Mouse (Mus musculus) kidney, embryonic 14.5 days (tissue): Measurements from ENCODE around the gene Cd2bp2. TPM values are rescaled to one million over a fixed set of nuclear protein-coding genes. Genes with fewer than 3 reads are reported as not detected.
A peak's percentile ranks its signal among the peaks of the same experiment; 100 is the strongest.

Experiments
- ATAC-seq: fragments of 200-750 bp; cut with Nextera tagmentation; 2 replicates; pipeline ENCODE4 v1.8.0; 2017; ENCODE audit warnings: moderate number of reproducible peaks, mild to moderate bottlenecking, moderate TSS enrichment, moderate library complexity; ENCODE audit not compliant: low FRiP score, low TSS enrichment
- H3K27ac ChIP-seq: fragments of 300-500 bp; sonication (generic); 2 replicates; pipeline ENCODE4 v1.5.1; 2014; ENCODE audit warnings: low read depth, mild to moderate bottlenecking, low read length, moderate library complexity, mixed read lengths
- H3K27me3 ChIP-seq: fragments of 300-500 bp; sonication (generic); 2 replicates; pipeline ENCODE4 v1.6.1; 2014; ENCODE audit warnings: mild to moderate bottlenecking, low read length; ENCODE audit not compliant: control insufficient read depth, insufficient read depth
- H3K36me3 ChIP-seq: fragments of 300-500 bp; sonication (generic); 2 replicates; pipeline ENCODE4 v1.6.1; 2014; ENCODE audit warnings: low read length, mixed read lengths; ENCODE audit not compliant: control insufficient read depth, insufficient read depth
- H3K4me1 ChIP-seq: fragments of 300-500 bp; sonication (generic); 2 replicates; pipeline ENCODE4 v1.6.1; 2014; ENCODE audit warnings: low read length, mixed read lengths; ENCODE audit not compliant: control insufficient read depth, insufficient read depth
- H3K4me2 ChIP-seq: fragments of 300-500 bp; sonication (generic); replicated peaks from 2 replicates; pipeline ENCODE4 v1.6.1; 2014; ENCODE audit warnings: low read depth, mild to moderate bottlenecking, low read length
- H3K4me3 ChIP-seq: fragments of 300-500 bp; sonication (generic); 2 replicates; pipeline ENCODE4 v1.5.1; 2014; ENCODE audit warnings: mild to moderate bottlenecking, low read length
- H3K9ac ChIP-seq: fragments of 300-500 bp; sonication (generic); 2 replicates; pipeline ENCODE4 v1.6.1; 2014; ENCODE audit warnings: low read depth, mild to moderate bottlenecking, low read length, moderate library complexity
- H3K9me3 ChIP-seq: fragments of 300-500 bp; sonication (generic); 2 replicates; pipeline ENCODE4 v1.6.1; 2016; ENCODE audit warnings: low read length; ENCODE audit not compliant: control insufficient read depth
- WGBS: fragments of 180-500 bp; shearing (Covaris S2); extraction: QIAGEN DNeasy Blood & Tissue Kit; methylation state at CpG from one replicate; pipeline ENCODE4 v1.1.7; 2014; 5-methylcytosine and 5-hydroxymethylcytosine counted together
- polyA plus RNA-seq: library from polyadenylated mRNA; unstranded; fragments of >200 nt; fragmentation: Nextera tagmentation; extraction: Ambion mirVana; gene quantifications from 2 replicates; pipeline ENCODE4 v1.2.1, GENCODE M21; 2014

The Cd2bp2 gene
- polyA plus RNA-seq, 1 experiment from 2014 or later, result 57.6 TPM

DNA sequence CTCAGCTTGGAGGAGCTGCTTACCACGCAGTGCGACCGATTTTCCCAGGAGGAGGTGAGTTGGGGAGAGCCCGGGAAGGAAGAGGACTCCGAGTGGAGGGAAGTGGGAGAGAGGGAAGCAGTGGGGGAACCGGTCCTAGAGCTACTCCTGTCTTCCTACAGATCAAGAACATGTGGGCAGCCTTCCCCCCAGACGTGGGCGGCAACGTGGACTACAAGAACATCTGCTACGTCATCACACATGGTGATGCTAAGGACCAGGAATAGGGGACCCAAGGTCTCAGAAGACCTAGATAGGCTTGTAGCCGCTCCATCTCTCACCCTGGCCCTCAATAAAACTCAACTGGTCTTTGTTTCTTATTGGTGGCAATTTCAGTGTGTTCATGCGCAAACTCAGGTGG is 18.1 kb upstream of the Cd2bp2 start:
- Histone ChIP-seq H3K27ac (no peak overlapping the region), H3K4me1 (0 out of 2 replicates have a peak, but pooled peaks cover 4% of the 10 kb centered on the region), H3K36me3 (no peaks in the 10 kb centered on the region), H3K4me3 (no peak overlapping the region), H3K4me2 (peak overlapping the region; percentile 51), H3K9ac (no peak overlapping the region), H3K9me3 (no peaks in the 10 kb centered on the region), H3K27me3 (no peaks in the 10 kb centered on the region)
- 49% methylated on average over 12 of the region's 12 CpGs for WGBS
- no peak for ATAC-seq

DNA sequence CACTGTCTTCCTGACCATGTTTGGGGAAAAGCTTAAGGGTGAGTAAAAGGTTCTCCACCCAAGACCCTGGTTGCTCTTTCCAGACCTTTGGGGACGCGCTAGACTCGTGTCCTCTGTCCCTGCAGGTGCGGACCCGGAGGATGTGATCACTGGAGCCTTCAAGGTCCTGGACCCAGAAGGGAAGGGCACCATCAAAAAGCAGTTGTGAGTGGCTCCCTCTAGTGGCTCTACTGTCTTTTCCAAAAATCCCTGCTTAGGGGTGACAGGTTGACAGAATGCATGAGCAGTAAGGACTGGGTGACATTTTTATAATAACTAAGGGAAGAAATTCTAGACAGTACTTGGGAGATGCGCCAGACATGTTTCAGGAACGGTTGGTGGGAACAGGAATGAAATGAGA is 17.6 kb upstream of the Cd2bp2 start:
- Histone ChIP-seq H3K36me3 (no peaks in the 10 kb centered on the region), H3K27me3 (no peaks in the 10 kb centered on the region), H3K4me1 (0 out of 2 replicates have a peak, but pooled peaks cover 4% of the 10 kb centered on the region), H3K9me3 (no peaks in the 10 kb centered on the region), H3K9ac (no peak overlapping the region), H3K4me3 (no peak overlapping the region), H3K4me2 (no peak overlapping the region), H3K27ac (no peak overlapping the region)
- no peak for ATAC-seq
- WGBS, result 34% methylated on average over 7 of the region's 7 CpGs

DNA sequence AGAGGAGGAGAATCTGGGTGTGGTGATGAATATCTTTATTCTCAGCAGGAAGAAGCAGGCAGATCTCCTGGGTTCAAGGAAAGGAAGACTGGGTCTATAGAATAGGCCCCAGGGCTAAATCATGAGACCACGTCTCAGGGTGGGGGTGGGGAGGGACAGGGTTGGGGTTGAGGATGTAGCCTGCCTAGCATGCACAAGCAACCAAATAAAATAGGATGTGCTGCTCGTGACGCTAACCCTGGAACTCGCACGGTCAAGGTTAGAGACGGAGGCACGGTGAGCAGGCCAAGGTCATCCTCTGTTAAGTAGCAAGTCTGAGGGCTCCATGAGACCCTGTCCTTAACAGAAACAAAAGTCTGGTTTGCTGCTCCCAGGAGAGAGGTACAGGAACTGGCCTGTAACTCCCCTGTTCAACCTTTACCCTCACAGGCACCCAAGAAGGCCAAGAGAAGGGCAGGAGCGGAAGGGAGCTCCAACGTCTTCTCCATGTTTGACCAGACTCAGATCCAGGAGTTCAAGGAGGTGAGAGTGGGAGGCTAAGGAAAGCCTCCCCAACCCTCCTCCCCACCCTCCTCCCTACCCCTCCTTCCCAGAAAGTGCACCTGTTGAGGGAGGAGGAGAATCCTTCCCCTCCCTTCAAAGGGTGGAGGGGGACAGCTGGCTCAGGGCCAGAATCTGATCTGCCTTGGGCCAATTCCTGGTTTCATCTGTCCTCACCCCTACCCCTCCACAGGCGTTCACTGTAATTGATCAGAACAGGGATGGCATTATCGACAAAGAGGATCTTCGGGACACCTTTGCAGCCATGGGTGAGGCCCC is 16.8 kb upstream of the Cd2bp2 start:
- Histone ChIP-seq H3K4me2 (no peak overlapping the region), H3K9ac (no peak overlapping the region), H3K4me1 (0 out of 2 replicates have a peak, but pooled peaks cover 4% of the 10 kb centered on the region), H3K9me3 (no peaks in the 10 kb centered on the region), H3K4me3 (no peak overlapping the region), H3K36me3 (no peaks in the 10 kb centered on the region), H3K27ac (no peak overlapping the region), H3K27me3 (no peaks in the 10 kb centered on the region)
- no peak for ATAC-seq
- WGBS, result 86% methylated on average over 12 of the region's 12 CpGs

DNA sequence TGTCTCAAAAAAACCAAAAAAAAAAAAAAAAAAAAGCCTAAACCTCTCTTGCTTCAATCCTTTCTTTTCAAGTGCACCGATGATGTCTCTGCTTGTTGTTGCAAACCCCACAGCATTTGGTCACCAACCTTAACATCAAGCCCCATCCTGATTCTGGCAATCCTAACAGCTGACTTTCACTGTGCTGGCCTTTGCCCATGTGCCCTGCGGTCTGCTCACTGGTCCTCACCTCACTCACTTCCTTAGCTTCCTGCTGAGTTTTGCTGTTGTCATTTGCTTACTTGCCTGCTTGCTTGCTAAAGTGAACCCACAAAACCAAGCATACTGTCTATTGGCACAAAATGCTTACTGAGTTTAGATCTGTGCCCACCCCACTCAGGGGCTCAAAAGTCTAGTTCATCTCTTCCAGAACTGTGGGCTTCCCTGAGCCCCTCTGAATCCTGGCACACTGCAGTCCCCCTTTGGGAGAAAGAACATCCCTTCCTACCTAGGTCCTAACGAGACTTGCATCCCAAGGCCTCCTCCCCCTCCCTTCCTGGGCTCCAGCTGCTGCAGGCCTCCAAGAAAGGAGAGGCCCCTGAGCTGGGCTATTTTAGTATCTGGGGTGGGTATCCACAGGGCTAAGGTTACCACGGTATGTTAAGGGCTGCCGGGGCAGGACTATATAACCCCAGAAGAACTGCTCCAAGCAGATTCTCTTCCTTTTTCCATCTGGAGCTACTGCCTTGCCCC is 15.3 kb upstream of the Cd2bp2 start:
- Histone ChIP-seq H3K4me3 (no peak overlapping the region), H3K27ac (no peak overlapping the region), H3K9me3 (no peaks in the 10 kb centered on the region), H3K27me3 (no peaks in the 10 kb centered on the region), H3K9ac (no peak overlapping the region), H3K4me1 (peaks cover 15% of the 10 kb centered on the region), H3K36me3 (no peaks in the 10 kb centered on the region), H3K4me2 (no peak overlapping the region)
- ATAC-seq, result no peak
- WGBS, result 63% methylated on average over 5 of the region's 5 CpGs

DNA sequence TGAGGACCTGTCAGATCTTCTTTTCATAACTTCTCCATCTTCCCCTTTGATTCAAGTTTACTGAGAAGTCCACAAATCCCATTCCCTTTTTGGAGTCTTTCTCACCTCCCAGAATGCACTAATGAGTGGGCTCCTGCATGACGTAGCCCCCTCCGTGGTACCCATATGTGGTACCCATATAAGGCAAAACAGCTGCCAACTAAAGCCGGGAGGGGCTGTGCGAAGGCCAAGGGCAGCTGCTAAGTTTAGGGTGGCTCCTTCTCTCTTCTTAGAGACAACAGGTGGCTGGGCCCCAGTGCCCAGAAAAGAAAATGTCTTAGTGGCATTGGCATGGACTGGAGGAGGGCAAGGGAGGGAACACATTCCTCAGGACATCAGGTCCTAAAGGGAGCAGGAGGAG is 14.4 kb upstream of the Cd2bp2 start:
- WGBS, result 91% methylated on average over 4 of the region's 4 CpGs
- no peak overlapping the region for H3K4me3 ChIP-seq
- H3K36me3 ChIP-seq, result no peaks in the 10 kb centered on the region; the same call in 1 of the 2 replicates
- no peaks in the 10 kb centered on the region for H3K27me3 ChIP-seq
- H3K9ac ChIP-seq, result no peak overlapping the region
- no peaks in the 10 kb centered on the region for H3K9me3 ChIP-seq
- peaks cover 20% of the 10 kb centered on the region for H3K4me1 ChIP-seq
- no peak overlapping the region for H3K27ac ChIP-seq
- no peak overlapping the region for H3K4me2 ChIP-seq
- ATAC-seq, result no peak

DNA sequence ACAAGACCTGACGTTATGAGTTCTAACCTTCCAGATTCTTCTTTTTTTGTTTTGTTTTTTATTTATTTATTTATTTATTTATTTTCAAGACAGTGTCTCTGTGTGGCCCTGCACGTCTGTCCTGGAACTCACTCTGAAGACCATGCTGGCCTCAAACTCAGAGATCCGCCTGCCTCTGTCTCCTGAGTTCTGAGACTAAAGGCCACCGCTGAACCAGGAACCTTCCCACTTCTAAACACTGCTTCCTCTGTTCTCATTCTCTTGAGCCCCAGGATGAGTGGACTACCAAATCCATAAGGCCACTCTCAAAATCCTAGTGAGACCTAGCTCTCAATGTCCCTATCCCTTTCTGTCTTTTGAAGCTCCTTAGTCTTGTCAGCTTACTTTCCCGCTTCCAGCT is 14.0 kb upstream of the Cd2bp2 start:
- Histone ChIP-seq H3K36me3 (no peaks in the 10 kb centered on the region; the same call in 1 of the 2 replicates), H3K9me3 (no peaks in the 10 kb centered on the region), H3K9ac (no peak overlapping the region), H3K27me3 (no peaks in the 10 kb centered on the region), H3K27ac (no peak overlapping the region), H3K4me2 (no peak overlapping the region), H3K4me3 (no peak overlapping the region), H3K4me1 (peaks cover 21% of the 10 kb centered on the region)
- ATAC-seq, result no peak
- 77% methylated on average over 5 of the region's 5 CpGs for WGBS

DNA sequence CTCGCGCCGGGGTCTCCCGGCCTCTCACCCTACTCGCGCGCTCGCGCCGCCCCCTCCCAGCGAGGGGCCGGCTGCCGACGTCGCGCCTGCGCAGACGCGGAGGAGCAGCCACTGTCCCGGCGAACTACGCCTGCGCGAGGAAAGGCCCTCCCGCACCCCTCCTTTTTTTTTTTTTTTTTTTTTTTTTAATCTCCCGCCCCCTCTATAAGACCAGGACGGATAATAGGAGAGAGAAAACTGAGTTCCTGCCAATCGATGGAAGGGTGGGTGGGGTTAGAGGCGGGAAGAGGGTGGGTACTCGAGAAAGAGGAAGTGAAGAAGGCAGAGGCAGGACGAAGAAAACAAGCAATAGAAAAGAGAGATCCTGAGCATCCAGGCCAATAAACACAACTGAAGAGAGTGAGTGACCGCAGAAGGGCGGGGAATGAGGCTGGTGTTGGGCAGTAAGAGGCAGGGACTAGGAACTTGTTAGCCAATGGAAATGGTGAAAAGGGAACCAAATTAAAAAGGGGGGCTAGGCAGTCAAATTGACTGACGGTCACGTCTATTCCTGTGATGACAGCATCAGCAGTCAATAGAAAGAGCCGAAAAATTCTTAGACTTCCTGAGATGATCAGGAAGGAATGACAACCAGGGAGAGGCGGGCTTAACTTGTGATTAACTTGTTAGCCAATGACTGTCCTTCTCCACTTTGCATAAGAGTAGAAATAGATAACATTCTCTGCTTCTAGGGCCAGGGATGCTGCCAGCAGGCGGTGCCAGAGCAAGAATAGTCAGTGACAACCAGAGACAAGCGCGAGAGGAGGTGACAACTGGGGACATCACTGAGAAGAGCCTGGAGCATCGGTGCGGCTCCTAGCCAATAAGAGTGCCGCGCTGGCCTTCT is 12.9 kb upstream of the Cd2bp2 start, which contains the start of gene Mylpf:
Gene Mylpf (plus strand): TSS at position 338 of the 886 bp plus-strand sequence.
- H3K27me3 ChIP-seq, result no peaks in the 10 kb centered on the region
- under 1% methylated on average over 44 of the region's 44 CpGs for WGBS
- peak within 1 kb of the TSS; percentile 89 for H3K9ac ChIP-seq
- no peaks in the 10 kb centered on the region for H3K9me3 ChIP-seq
- H3K4me3 ChIP-seq, result peak within 1 kb of the TSS; percentile 87
- peaks cover 17% of the 10 kb centered on the region for H3K4me1 ChIP-seq
- peaks cover 4% of the 10 kb centered on the region; the same call in 1 of the 2 replicates for H3K36me3 ChIP-seq
- H3K4me2 ChIP-seq, result peak within 1 kb of the TSS; percentile 75
- peak; percentile 94 for ATAC-seq
- peak within 1 kb of the TSS; percentile 85 for H3K27ac ChIP-seq

DNA sequence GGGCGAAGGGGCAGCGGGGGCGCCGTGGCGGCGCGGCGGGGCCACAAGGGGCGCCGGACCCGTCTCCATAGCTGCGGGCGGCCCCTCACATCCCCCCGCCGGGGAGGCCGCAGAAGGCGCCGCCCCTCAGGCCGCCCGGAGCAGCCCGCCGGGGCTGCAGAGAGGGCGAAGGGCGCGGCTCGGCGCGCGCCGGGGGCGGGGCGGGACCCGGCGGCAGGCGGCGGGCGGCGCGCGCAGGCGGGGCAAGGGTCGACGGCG is 12.4 kb upstream of the Cd2bp2 start, which contains the start of gene Tbc1d10b:
Gene Tbc1d10b (minus strand): TSS at position 174 of the 258 bp plus-strand sequence.
- Histone ChIP-seq H3K27ac (peak within 1 kb of the TSS; percentile 85), H3K4me2 (peak within 1 kb of the TSS; percentile 75), H3K4me1 (peaks cover 17% of the 10 kb centered on the region), H3K36me3 (peaks cover 9% of the 10 kb centered on the region), H3K27me3 (no peaks in the 10 kb centered on the region), H3K9ac (peak within 1 kb of the TSS; percentile 89), H3K9me3 (no peaks in the 10 kb centered on the region), H3K4me3 (peak within 1 kb of the TSS; percentile 87)
- peak; percentile 46; the same call in 1 of the 2 replicates for ATAC-seq
- WGBS, result 1% methylated on average over 33 of the region's 44 CpGs
